Mouse (Mus musculus): Measurements from ENCODE around the gene Wwp2. TPM values are rescaled to one million over a fixed set of nuclear protein-coding genes. Genes with fewer than 3 reads are reported as not detected.
A peak's percentile ranks its signal among the peaks of the same experiment; 100 is the strongest.

Gene Wwp2
- polyA plus RNA-seq, 1 experiment: 42.5 TPM

GRCm38 (mm10) chr8:107435421-107435961 is 674 bp upstream of the Wwp2 start:
- no peak for DNase-seq (ENCODE audit: low read depth)
- TF ChIP-seq POLR2A (IDR thresholded peaks at IDR 0.05; ENCODE audit: borderline replicate concordance, extremely low read depth, insufficient read depth, insufficient read length, poor library complexity, severe bottlenecking) (no peak), CTCF (IDR thresholded peaks at IDR 0.05; ENCODE audit: borderline replicate concordance, extremely low read depth, insufficient read depth, insufficient read length) (no peak)

GRCm38 (mm10) chr8:107436841-107437421 is 766 bp downstream of the Wwp2 start:
- DNase-seq (ENCODE audit: low read depth): peak; percentile 24
- TF ChIP-seq CTCF (IDR thresholded peaks at IDR 0.05; ENCODE audit: borderline replicate concordance, extremely low read depth, insufficient read depth, insufficient read length): no peak

DNA sequence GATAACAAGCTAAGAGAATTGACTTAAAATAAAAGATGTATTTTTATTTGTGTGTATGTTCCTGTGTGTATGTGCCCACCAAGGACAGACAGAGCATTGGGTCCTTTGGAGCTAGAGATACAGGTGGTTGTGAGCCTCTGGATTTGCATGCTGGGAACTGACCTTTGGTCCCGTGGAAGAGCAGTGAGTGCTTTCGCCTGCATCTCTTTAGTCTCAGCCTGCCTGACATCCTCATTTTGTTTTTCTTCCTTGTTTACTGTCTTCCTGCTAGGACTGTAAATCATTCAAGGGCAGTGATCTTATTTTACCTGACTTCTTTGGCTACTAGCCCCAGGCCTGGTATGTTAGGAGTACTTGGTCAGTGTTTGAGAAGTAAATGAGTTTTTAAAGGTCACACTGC is 1.5 kb downstream of the Wwp2 start:
- no peak for TF ChIP-seq CTCF (IDR thresholded peaks at IDR 0.05; ENCODE audit: borderline replicate concordance, extremely low read depth, insufficient read depth, insufficient read length)
- TF ChIP-seq POLR2A (IDR thresholded peaks at IDR 0.05; ENCODE audit: borderline replicate concordance, extremely low read depth, insufficient read depth, insufficient read length, poor library complexity, severe bottlenecking): no peak
- DNase-seq (ENCODE audit: low read depth): no peak

- TF ChIP-seq POLR2A (IDR thresholded peaks at IDR 0.05; ENCODE audit: borderline replicate concordance, extremely low read depth, insufficient read depth, insufficient read length, poor library complexity, severe bottlenecking): no peak
- no peak for TF ChIP-seq CTCF (IDR thresholded peaks at IDR 0.05; ENCODE audit: borderline replicate concordance, extremely low read depth, insufficient read depth, insufficient read length)
These were observed 3.9 kb downstream of the Wwp2 start for GRCm38 (mm10) chr8:107439880-107440625.

GRCm38 (mm10) chr8:107444626-107445025 is 8.5 kb downstream of the Wwp2 start:
- TF ChIP-seq POLR2A (IDR thresholded peaks at IDR 0.05; ENCODE audit: borderline replicate concordance, extremely low read depth, insufficient read depth, insufficient read length, poor library complexity, severe bottlenecking) (no peak), CTCF (IDR thresholded peaks at IDR 0.05; ENCODE audit: borderline replicate concordance, extremely low read depth, insufficient read depth, insufficient read length) (no peak)
- no peak for DNase-seq (ENCODE audit: low read depth)

More at GRCm38 (mm10) chr8:107439880-107440625, 3.9 kb downstream of the Wwp2 start:
- no peak for DNase-seq (ENCODE audit: low read depth)

DNA sequence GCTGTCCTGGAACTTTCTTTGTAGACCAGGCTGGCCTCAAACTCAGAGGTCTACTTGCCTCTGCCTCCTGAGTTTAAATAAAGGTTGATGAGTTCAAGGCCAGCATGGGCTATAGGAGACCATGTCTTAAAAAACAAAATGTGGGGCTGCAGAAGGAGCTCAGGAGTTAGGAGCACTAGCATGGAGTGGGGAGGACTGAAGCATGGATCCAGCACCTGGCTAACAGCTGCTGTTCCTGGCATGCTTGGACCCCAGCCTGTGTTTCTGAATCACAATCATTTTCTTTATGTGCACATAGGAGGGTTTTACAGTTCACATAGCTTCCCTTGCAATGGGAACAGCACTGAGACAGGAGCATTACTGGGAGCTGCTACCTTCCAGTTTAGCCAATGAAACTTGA is 11.5 kb downstream of the Wwp2 start:
- no peak for DNase-seq (ENCODE audit: low read depth)
- TF ChIP-seq CTCF (IDR thresholded peaks at IDR 0.05; ENCODE audit: borderline replicate concordance, extremely low read depth, insufficient read depth, insufficient read length): no peak
- TF ChIP-seq POLR2A (IDR thresholded peaks at IDR 0.05; ENCODE audit: borderline replicate concordance, extremely low read depth, insufficient read depth, insufficient read length, poor library complexity, severe bottlenecking): no peak

GRCm38 (mm10) chr8:107448382-107448889 is 12.3 kb downstream of the Wwp2 start:
- no peak for TF ChIP-seq CTCF (IDR thresholded peaks at IDR 0.05; ENCODE audit: borderline replicate concordance, extremely low read depth, insufficient read depth, insufficient read length)
- TF ChIP-seq POLR2A (IDR thresholded peaks at IDR 0.05; ENCODE audit: borderline replicate concordance, extremely low read depth, insufficient read depth, insufficient read length, poor library complexity, severe bottlenecking): no peak
- DNase-seq (ENCODE audit: low read depth): no peak

DNA sequence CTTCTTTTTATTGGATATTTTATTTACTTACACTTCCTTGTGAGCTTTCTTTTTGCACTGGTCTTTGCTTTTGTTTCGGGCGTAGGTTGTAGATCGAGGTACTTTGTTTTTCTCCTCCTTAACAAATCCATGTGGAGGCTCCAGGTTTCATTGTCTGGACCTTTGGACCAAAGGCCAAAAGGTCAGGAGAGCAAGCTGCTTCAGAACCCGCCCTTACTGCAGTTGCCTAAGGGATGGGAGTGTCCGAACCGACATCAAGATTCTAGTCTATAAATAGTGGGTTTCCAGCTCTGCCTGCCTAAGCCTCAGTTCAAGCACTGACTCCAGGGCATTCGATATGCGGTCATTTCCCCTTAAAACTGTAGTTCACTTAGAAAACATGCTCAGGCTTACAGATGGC is 13.0 kb downstream of the Wwp2 start:
- no peak for DNase-seq (ENCODE audit: low read depth)
- TF ChIP-seq POLR2A (IDR thresholded peaks at IDR 0.05; ENCODE audit: borderline replicate concordance, extremely low read depth, insufficient read depth, insufficient read length, poor library complexity, severe bottlenecking) (no peak), CTCF (IDR thresholded peaks at IDR 0.05; ENCODE audit: borderline replicate concordance, extremely low read depth, insufficient read depth, insufficient read length) (no peak)

- DNase-seq (ENCODE audit: low read depth): no peak
- TF ChIP-seq POLR2A (IDR thresholded peaks at IDR 0.05; ENCODE audit: borderline replicate concordance, extremely low read depth, insufficient read depth, insufficient read length, poor library complexity, severe bottlenecking): no peak
- TF ChIP-seq CTCF (IDR thresholded peaks at IDR 0.05; ENCODE audit: borderline replicate concordance, extremely low read depth, insufficient read depth, insufficient read length): no peak
These were observed 13.5 kb downstream of the Wwp2 start for GRCm38 (mm10) chr8:107449655-107450054.

- DNase-seq (ENCODE audit: low read depth): peak; percentile 28
- no peak for TF ChIP-seq CTCF (IDR thresholded peaks at IDR 0.05; ENCODE audit: borderline replicate concordance, extremely low read depth, insufficient read depth, insufficient read length)
- TF ChIP-seq POLR2A (IDR thresholded peaks at IDR 0.05; ENCODE audit: borderline replicate concordance, extremely low read depth, insufficient read depth, insufficient read length, poor library complexity, severe bottlenecking): no peak
These were observed 15.4 kb downstream of the Wwp2 start for GRCm38 (mm10) chr8:107451414-107452066.

GRCm38 (mm10) chr8:107453386-107453785 is 17.2 kb downstream of the Wwp2 start:
- no peak for DNase-seq (ENCODE audit: low read depth)
- TF ChIP-seq POLR2A (IDR thresholded peaks at IDR 0.05; ENCODE audit: borderline replicate concordance, extremely low read depth, insufficient read depth, insufficient read length, poor library complexity, severe bottlenecking) (no peak), CTCF (IDR thresholded peaks at IDR 0.05; ENCODE audit: borderline replicate concordance, extremely low read depth, insufficient read depth, insufficient read length) (no peak)

All from brain, embryonic 14.5 days (tissue).